Mouse (Mus musculus) heart, embryonic 11.5 days (tissue): ENCODE data around the gene Akr1cl. TPM values are rescaled to one million over a fixed set of nuclear protein-coding genes. Genes with fewer than 3 reads are reported as not detected.

Experiments used
- ATAC-seq: fragments of 200-750 bp; cut with Nextera tagmentation; replicated peaks from 2 replicates; pipeline ENCODE4 v1.8.0; 2017; ENCODE audit warnings: moderate library complexity; ENCODE audit not compliant: insufficient number of reproducible peaks, low FRiP score, low TSS enrichment
- H3K27ac ChIP-seq: fragments of 300-500 bp; sonication (generic); 2 replicates; pipeline ENCODE4 v1.5.1; 2014; ENCODE audit warnings: mild to moderate bottlenecking, low read depth, low read length
- H3K27me3 ChIP-seq: fragments of 300-500 bp; sonication (generic); 2 replicates; pipeline ENCODE4 v1.6.1; 2014; ENCODE audit warnings: mild to moderate bottlenecking, low read length, mixed read lengths; ENCODE audit not compliant: control insufficient read depth, insufficient read depth
- H3K36me3 ChIP-seq: fragments of 300-500 bp; sonication (generic); 2 replicates; pipeline ENCODE4 v1.6.1; 2014; ENCODE audit warnings: mild to moderate bottlenecking, low read length, moderate library complexity, mixed read lengths; ENCODE audit not compliant: control insufficient read depth, insufficient read depth
- H3K4me1 ChIP-seq: fragments of 300-500 bp; sonication (generic); 2 replicates; pipeline ENCODE4 v1.6.1; 2014; ENCODE audit warnings: low read length; ENCODE audit not compliant: control insufficient read depth, insufficient read depth
- H3K4me2 ChIP-seq: fragments of 300-500 bp; sonication (generic); 2 replicates; pipeline ENCODE4 v1.6.1; 2014; ENCODE audit warnings: mild to moderate bottlenecking, moderate library complexity
- H3K4me3 ChIP-seq: fragments of 300-500 bp; sonication (generic); 2 replicates; pipeline ENCODE4 v1.5.1; 2014; ENCODE audit warnings: low read depth, low read length
- H3K9ac ChIP-seq: fragments of 300-500 bp; sonication (generic); 2 replicates; pipeline ENCODE4 v1.6.1; 2014; ENCODE audit warnings: mild to moderate bottlenecking, low read depth, low read length, moderate library complexity
- H3K9me3 ChIP-seq: fragments of 300-500 bp; sonication (generic); replicated peaks from 2 replicates; pipeline ENCODE4 v1.6.1; 2016; ENCODE audit warnings: low read length; ENCODE audit not compliant: control insufficient read depth
- WGBS: fragments of 180-500 bp; shearing (Covaris S2); extraction: QIAGEN DNeasy Blood & Tissue Kit; methylation state at CpG from one replicate; pipeline ENCODE4 v1.1.7; 2014; ENCODE audit not compliant: insufficient replicate concordance; 5-methylcytosine and 5-hydroxymethylcytosine counted together
- polyA plus RNA-seq: library from polyadenylated mRNA; unstranded; fragments of >200 nt; fragmentation: Nextera tagmentation; extraction: Ambion mirVana; gene quantifications from 2 replicates; pipeline ENCODE4 v1.2.1, GENCODE M21; 2014

The Akr1cl gene
- polyA plus RNA-seq, 1 experiment from 2014 or later = 1.9 TPM

DNA sequence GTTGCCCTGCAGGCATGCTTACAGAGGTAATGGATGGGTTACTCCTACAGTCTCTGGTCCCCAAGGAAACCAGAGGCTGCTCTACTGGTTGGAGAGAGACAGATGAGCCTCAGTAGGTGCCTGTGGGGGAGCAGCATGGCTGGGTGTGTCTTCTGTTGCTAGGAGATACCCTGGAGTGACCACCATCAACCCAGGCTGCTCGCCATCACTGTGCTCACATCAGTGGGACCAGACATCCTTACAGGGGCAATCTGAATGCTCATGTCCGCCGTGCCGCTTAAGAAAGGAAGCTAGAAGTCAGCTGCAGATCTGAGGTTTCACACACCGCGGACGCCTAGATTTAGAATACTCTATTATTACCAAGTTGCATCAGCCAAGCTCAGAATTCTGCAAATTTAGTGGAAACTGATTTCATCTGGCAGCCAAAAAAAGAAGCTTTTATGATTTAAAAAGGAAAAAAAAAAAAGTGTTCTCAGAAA, 54.2 kb downstream of the Akr1cl start:
- Histone ChIP-seq H3K36me3 (no peaks in the 10 kb centered on the region), H3K9me3 (no peaks in the 10 kb centered on the region), H3K9ac (no peak overlapping the region), H3K27me3 (no peaks in the 10 kb centered on the region), H3K4me2 (no peak overlapping the region), H3K4me3 (no peak overlapping the region), H3K27ac (no peak overlapping the region), H3K4me1 (no peaks in the 10 kb centered on the region)
- no peak for ATAC-seq
- 73% methylated on average over 7 of the region's 7 CpGs for WGBS

DNA sequence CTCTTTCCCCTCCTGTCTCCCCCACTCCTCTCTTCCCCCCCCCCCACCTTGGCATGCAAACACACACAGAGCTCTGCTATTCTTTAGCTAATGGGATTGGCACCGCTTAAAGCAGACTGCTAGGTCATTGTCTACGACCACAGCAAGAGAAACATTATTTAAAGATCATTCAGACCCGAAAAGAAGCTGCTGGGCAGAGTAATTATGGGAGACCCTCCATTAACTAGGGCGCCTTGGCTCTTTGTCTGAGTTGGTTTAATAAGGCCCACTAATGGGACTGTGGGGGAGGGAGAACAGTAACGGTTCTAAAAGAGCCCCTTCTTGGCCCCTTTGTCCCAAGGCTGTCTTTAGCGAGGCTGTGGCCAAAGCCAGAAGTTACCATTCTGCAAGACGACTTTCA, 57.2 kb downstream of the Akr1cl start:
- H3K27ac ChIP-seq = no peak overlapping the region
- no peak for ATAC-seq
- H3K4me1 ChIP-seq = no peaks in the 10 kb centered on the region
- H3K9ac ChIP-seq = no peak overlapping the region
- no peak overlapping the region for H3K4me2 ChIP-seq
- 63% methylated on average over 7 of the region's 7 CpGs for WGBS
- H3K4me3 ChIP-seq = no peak overlapping the region
- H3K36me3 ChIP-seq = no peaks in the 10 kb centered on the region
- no peaks in the 10 kb centered on the region for H3K9me3 ChIP-seq
- no peaks in the 10 kb centered on the region for H3K27me3 ChIP-seq

DNA sequence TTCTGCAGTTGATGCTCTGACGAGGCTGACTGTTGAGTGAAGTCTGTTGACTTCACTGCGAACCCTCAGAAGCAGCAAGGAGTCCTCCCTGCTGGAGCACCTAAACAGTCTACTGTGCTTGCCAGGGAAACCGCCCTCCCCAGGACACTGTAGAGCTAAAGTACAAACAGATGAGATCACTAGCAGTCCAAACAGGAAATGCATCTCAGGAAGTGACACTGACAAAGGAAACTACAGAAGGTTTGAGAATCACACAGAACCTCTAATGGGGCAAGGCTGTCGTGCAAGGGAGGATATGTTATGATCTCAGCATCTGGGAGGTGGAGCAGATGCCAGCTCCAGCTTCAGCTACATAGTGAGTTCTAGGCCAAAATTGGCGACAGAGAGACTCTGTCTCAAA, 61.9 kb downstream of the Akr1cl start:
- Histone ChIP-seq H3K9ac (no peak overlapping the region), H3K4me1 (no peaks in the 10 kb centered on the region), H3K36me3 (no peaks in the 10 kb centered on the region), H3K27me3 (no peaks in the 10 kb centered on the region), H3K4me3 (no peak overlapping the region), H3K4me2 (no peak overlapping the region), H3K9me3 (no peaks in the 10 kb centered on the region), H3K27ac (no peak overlapping the region)
- 61% methylated on average over 5 of the region's 5 CpGs for WGBS
- ATAC-seq = no peak

Other genes starting within 250 kb of the Akr1cl start
- gene Plekhm3, start 75.9 kb downstream of the Akr1cl start, polyA plus RNA-seq = 9.1 and 9.9 TPM in 2 replicates
- gene Cryge, start 18.4 kb upstream of the Akr1cl start, polyA plus RNA-seq = not detected in 2 replicates
- not detected in 2 replicates for gene Crygd, start 30.7 kb upstream of the Akr1cl start, polyA plus RNA-seq
- not detected in 2 replicates for gene Crygc, start 40.9 kb upstream of the Akr1cl start, polyA plus RNA-seq
- gene Crygb, start 49.5 kb upstream of the Akr1cl start, polyA plus RNA-seq = 0.56 and 1.2 TPM in 2 replicates
- not detected in 2 replicates for gene Cryga, start 70.6 kb upstream of the Akr1cl start, polyA plus RNA-seq
- not detected in 2 replicates for gene Gm28845, start 86.8 kb upstream of the Akr1cl start, polyA plus RNA-seq
- gene D630023F18Rik, start 90.5 kb upstream of the Akr1cl start, polyA plus RNA-seq = 0.09 and 0.25 TPM in 2 replicates
- 81.5 and 96.6 TPM in 2 replicates for gene Idh1, start 153.7 kb upstream of the Akr1cl start, polyA plus RNA-seq
- 8.9 TPM in 2 replicates for gene Pikfyve, start 153.9 kb upstream of the Akr1cl start, polyA plus RNA-seq
- 0.09 TPM in 1 of 2 replicates, not detected in the other for gene Pth2r, start 249.3 kb upstream of the Akr1cl start, polyA plus RNA-seq